Mouse (Mus musculus): ENCODE measurements around the gene Dcaf5. TPM values are rescaled to one million over a fixed set of nuclear protein-coding genes. Genes with fewer than 3 reads are reported as not detected.

Gene Dcaf5
- 3.2 TPM for polyA plus RNA-seq (2015; fragmentation: Illumina TruSeq; extraction: RNeasy Lipid Tissue Mini Kit (QIAGEN cat#74804); ENCODE audit: insufficient read depth, low read depth, low replicate concordance)

GRCm38 (mm10) chr12:80436336-80436976, at the start of gene Dcaf5:
Gene Dcaf5 (minus strand): TSS chr12:80436601.

GRCm38 (mm10) chr12:80462942-80463651, 26.7 kb upstream of the Dcaf5 start, which contains the start of gene Exd2:
Gene Exd2 (plus strand): TSS chr12:80463095.

Other genes with a start within 250 kb of the Dcaf5 start
- gene Actn1, start 176.2 kb downstream of the Dcaf5 start, polyA plus RNA-seq (2015; fragmentation: Illumina TruSeq; extraction: RNeasy Lipid Tissue Mini Kit (QIAGEN cat#74804); ENCODE audit: insufficient read depth, low read depth, low replicate concordance), result 20.1 TPM
- gene Exd2, start 26.5 kb upstream of the Dcaf5 start, polyA plus RNA-seq (2015; fragmentation: Illumina TruSeq; extraction: RNeasy Lipid Tissue Mini Kit (QIAGEN cat#74804); ENCODE audit: insufficient read depth, low read depth, low replicate concordance), result 8.1 TPM
- 2.8 TPM for gene Galnt16, start 81.7 kb upstream of the Dcaf5 start, polyA plus RNA-seq (2015; fragmentation: Illumina TruSeq; extraction: RNeasy Lipid Tissue Mini Kit (QIAGEN cat#74804); ENCODE audit: insufficient read depth, low read depth, low replicate concordance)
- gene Slc39a9, start 207.3 kb upstream of the Dcaf5 start, polyA plus RNA-seq (2015; fragmentation: Illumina TruSeq; extraction: RNeasy Lipid Tissue Mini Kit (QIAGEN cat#74804); ENCODE audit: insufficient read depth, low read depth, low replicate concordance), result 9.6 TPM
- gene Erh, start 207.7 kb upstream of the Dcaf5 start, polyA plus RNA-seq (2015; fragmentation: Illumina TruSeq; extraction: RNeasy Lipid Tissue Mini Kit (QIAGEN cat#74804); ENCODE audit: insufficient read depth, low read depth, low replicate concordance), result 10.8 TPM